Mouse (Mus musculus) lung, postnatal 0 days (tissue): ENCODE measurements around the gene 1700102P08Rik.

Experiments
- CTCF ChIP-seq: IDR thresholded peaks from 2 replicates; pipeline ENCODE4 v1.5.1; 2016; ENCODE audit warnings: antibody characterized with exemption, mild to moderate bottlenecking
- EP300 ChIP-seq: IDR thresholded peaks from 2 replicates; pipeline ENCODE4 v1.6.1; 2016; ENCODE audit warnings: antibody characterized with exemption, mild to moderate bottlenecking, control low read depth

DNA sequence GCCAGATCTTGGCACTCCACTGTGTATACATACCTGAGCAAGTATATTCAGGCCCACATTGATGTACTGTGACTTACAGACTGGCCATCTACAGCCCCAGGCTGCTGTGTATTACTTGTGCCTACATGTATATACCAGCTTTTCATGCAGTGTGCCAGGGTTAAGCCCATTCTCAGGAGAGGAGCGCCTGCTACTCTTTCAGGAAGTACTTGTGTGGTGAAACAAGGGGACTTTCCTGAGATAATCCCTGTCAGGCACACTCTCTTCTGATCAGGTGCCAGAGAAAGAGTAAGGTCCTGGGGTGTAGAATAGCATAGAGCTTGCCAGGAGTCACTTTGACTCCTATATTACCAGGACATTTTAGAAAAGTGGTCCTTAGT, 67.3 kb downstream of the 1700102P08Rik start:
- TF ChIP-seq CTCF (no peak), EP300 (no peak)
